Mouse (Mus musculus): ENCODE measurements around the gene Plac9a. TPM values are rescaled to one million over a fixed set of nuclear protein-coding genes. Genes with fewer than 3 reads are reported as not detected.

Gene Plac9a
- polyA plus RNA-seq (2014; fragmentation: Illumina TruSeq; extraction: RNeasy Lipid Tissue Mini Kit (QIAGEN cat#74804); ENCODE audit: low read depth, low replicate concordance) = not detected

GRCm38 (mm10) chr14:25903000-25903399 is at the start of gene Plac9a:
TSS of gene Plac9a (minus strand) at chr14:25903100.

GRCm38 (mm10) chr14:25938004-25938403 is 35.1 kb upstream of the Plac9a start, which contains the start of gene Cphx1:
TSS of gene Cphx1 (plus strand) at chr14:25938304.

DNA sequence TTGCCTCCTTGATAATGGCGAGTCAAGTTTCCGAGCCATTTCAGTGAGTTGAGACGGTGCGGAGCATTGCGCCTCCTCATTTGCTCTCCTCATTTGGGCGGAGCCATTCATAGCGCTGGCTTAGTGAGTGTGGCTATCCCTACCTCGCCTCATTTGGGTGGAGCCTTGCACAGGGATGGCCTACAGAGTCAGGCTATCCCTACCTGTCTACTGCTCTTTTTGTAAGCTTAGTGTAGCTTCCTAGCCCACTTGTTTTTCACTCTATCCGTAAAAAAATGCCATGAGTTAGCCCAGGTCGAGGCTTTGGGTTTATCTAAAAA is 24.6 kb upstream of the Plac9a start, which contains the start of gene Tmem254a:
Gene Tmem254a (minus strand): TSS at position 111 of the 320 bp plus-strand sequence.

DNA sequence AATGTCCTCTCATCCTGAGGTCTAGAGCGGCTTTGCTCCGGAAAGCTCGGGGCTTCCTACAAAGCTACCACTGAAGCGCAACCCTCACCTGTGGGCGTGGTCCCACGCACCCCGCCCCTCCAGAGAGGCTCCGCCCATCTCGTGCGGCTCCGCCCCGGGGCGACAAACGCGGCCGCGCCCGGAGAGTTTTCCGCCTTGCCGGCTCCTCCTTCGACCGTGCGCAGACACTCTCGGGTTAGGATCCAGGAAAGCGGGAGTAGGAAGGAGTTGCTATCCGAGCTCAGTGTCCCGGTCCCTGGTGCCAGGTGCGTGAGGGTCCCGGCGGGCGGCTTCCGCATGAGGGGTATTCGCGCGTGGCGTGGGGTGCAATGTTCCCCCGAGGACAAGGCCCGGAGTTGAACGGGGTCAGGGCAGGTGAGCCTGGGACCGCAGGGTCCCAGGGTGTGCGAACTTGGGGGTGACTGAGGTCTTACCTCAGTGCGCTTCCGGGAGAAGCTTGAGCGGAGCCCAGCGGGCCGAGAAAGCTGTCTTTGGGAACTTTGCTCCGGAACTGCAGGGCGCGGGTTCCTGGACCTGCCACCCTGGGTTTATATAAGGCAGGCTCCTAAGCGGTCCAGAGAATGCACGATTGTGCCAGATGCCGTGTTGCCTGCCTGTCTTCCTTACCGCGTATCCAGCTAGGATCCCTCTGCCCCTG is 60.8 kb downstream of the Plac9a start, which contains the start of gene Anxa11:
Gene Anxa11 (plus strand): TSS at position 166 of the 697 bp plus-strand sequence.

Other genes with a start within 250 kb of the Plac9a start
- 2.2 TPM for gene Ppif, start 208.9 kb downstream of the Plac9a start, polyA plus RNA-seq (2014; fragmentation: Illumina TruSeq; extraction: RNeasy Lipid Tissue Mini Kit (QIAGEN cat#74804); ENCODE audit: low read depth, low replicate concordance)
- 3.0 TPM for gene Zcchc24, start 134.1 kb downstream of the Plac9a start, polyA plus RNA-seq (2014; fragmentation: Illumina TruSeq; extraction: RNeasy Lipid Tissue Mini Kit (QIAGEN cat#74804); ENCODE audit: low read depth, low replicate concordance)
- 7.0 TPM for gene Anxa11, start 60.9 kb downstream of the Plac9a start, polyA plus RNA-seq (2014; fragmentation: Illumina TruSeq; extraction: RNeasy Lipid Tissue Mini Kit (QIAGEN cat#74804); ENCODE audit: low read depth, low replicate concordance)
- 3.3 TPM for gene Tmem254a, start 24.6 kb upstream of the Plac9a start, polyA plus RNA-seq (2014; fragmentation: Illumina TruSeq; extraction: RNeasy Lipid Tissue Mini Kit (QIAGEN cat#74804); ENCODE audit: low read depth, low replicate concordance)
- 0.21 TPM for gene Cphx1, start 35.2 kb upstream of the Plac9a start, polyA plus RNA-seq (2014; fragmentation: Illumina TruSeq; extraction: RNeasy Lipid Tissue Mini Kit (QIAGEN cat#74804); ENCODE audit: low read depth, low replicate concordance)
- not detected for gene Duxbl1, start 75.5 kb upstream of the Plac9a start, polyA plus RNA-seq (2014; fragmentation: Illumina TruSeq; extraction: RNeasy Lipid Tissue Mini Kit (QIAGEN cat#74804); ENCODE audit: low read depth, low replicate concordance)
- gene Gm9780, start 139.6 kb upstream of the Plac9a start, polyA plus RNA-seq (2014; fragmentation: Illumina TruSeq; extraction: RNeasy Lipid Tissue Mini Kit (QIAGEN cat#74804); ENCODE audit: low read depth, low replicate concordance) = 1.0 TPM
- gene Tmem254c, start 164.3 kb upstream of the Plac9a start, polyA plus RNA-seq (2014; fragmentation: Illumina TruSeq; extraction: RNeasy Lipid Tissue Mini Kit (QIAGEN cat#74804); ENCODE audit: low read depth, low replicate concordance) = 2.5 TPM
- gene Cphx2, start 178.4 kb upstream of the Plac9a start, polyA plus RNA-seq (2014; fragmentation: Illumina TruSeq; extraction: RNeasy Lipid Tissue Mini Kit (QIAGEN cat#74804); ENCODE audit: low read depth, low replicate concordance) = not detected
- gene Cphx3, start 179.2 kb upstream of the Plac9a start, polyA plus RNA-seq (2014; fragmentation: Illumina TruSeq; extraction: RNeasy Lipid Tissue Mini Kit (QIAGEN cat#74804); ENCODE audit: low read depth, low replicate concordance) = not detected
- not detected for gene Duxbl2, start 215.2 kb upstream of the Plac9a start, polyA plus RNA-seq (2014; fragmentation: Illumina TruSeq; extraction: RNeasy Lipid Tissue Mini Kit (QIAGEN cat#74804); ENCODE audit: low read depth, low replicate concordance)

Data from testis, adult 10 weeks (tissue).